8 mouse cellular contexts compared by ENCODE assay signal in the genomic region with DNA sequence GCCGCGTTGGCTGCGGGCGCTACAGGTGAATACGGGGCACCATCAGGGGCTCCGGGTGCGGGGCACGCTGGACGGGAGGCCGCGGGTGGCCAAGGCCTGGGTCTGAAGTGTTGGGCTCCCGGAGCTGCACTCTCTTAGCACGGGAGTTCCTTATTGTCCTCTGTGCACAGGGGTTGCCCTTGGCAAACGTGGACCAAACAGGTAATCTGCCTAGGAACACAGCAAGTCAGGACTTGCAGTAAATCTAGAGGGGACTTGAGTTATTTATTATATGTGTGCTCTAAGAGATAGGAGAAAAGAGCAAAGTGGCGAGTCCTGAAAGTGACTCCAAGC. TPM values are rescaled to one million over a fixed set of nuclear protein-coding genes. Genes with fewer than 3 reads are reported as not detected.
DNase-seq lines count a peak whose midpoint lies in the region; ATAC-seq and TF ChIP-seq lines count a peak whose summit lies in the region.

No protein-coding gene starts in this region.

- no peaks in the 10 kb centered on the region for H3K9me3 ChIP-seq in lung, embryonic 16.5 days (ENCODE audit: control insufficient read depth, low read length)
- no peaks in the 10 kb centered on the region for H3K9me3 ChIP-seq in limb, embryonic 11.5 days (ENCODE audit: control insufficient read depth, low read length)

- WGBS in lung, embryonic 16.5 days, result under 1% methylated on average over 15 of the region's 15 CpGs
- 1% methylated on average over 15 of the region's 15 CpGs for WGBS in limb, embryonic 11.5 days
- WGBS in small intestine, adult 2 months, result under 1% methylated on average over 15 of the region's 15 CpGs

- ATAC-seq in lung, embryonic 16.5 days (ENCODE audit: low read depth), result no peak
- no peak for ATAC-seq in limb, embryonic 11.5 days (ENCODE audit: insufficient number of reproducible peaks, low FRiP score, low TSS enrichment, low read depth)

- H3K36me3 ChIP-seq in lung, embryonic 16.5 days (ENCODE audit: control insufficient read depth, insufficient read depth, low read length), result peaks cover 10% of the 10 kb centered on the region; the same call in 1 of the 2 replicates
- H3K36me3 ChIP-seq in limb, embryonic 11.5 days (ENCODE audit: control insufficient read depth, insufficient read depth, low read length), result peaks cover 4% of the 10 kb centered on the region; the same call in 1 of the 2 replicates
- peaks cover 9% of the 10 kb centered on the region for H3K36me3 ChIP-seq in small intestine, adult 2 months (ENCODE audit: control insufficient read depth, insufficient read depth, low read length)

- peak overlapping the region; percentile 87 for H3K27ac ChIP-seq in lung, embryonic 16.5 days (ENCODE audit: low read length)
- H3K27ac ChIP-seq in embryonic fibroblast, embryonic 13.5 days (ENCODE audit: insufficient read depth, low read length), result no peak overlapping the region; the same call in 1 of the 2 replicates
- peak overlapping the region; percentile 51; the same call in 1 of the 2 replicates for H3K27ac ChIP-seq in limb, embryonic 11.5 days (replicated peaks; ENCODE audit: low read depth, low read length)
- H3K27ac ChIP-seq in small intestine, adult 2 months (ENCODE audit: insufficient read depth, low read depth, low read length), result peak overlapping the region; percentile 56

- intact Hi-C loops in gastrocnemius, postnatal 14 days (cut with DNase I; ENCODE audit: low total_unique reads), result no loop called here

- H3K9ac ChIP-seq in lung, embryonic 16.5 days (ENCODE audit: low read length), result peak overlapping the region; percentile 96
- peak overlapping the region; percentile 70 for H3K9ac ChIP-seq in limb, embryonic 11.5 days (ENCODE audit: low read length)

- H3K4me3 ChIP-seq in lung, embryonic 16.5 days (ENCODE audit: low read length), result peak overlapping the region; percentile 94
- peak overlapping the region; percentile 82 for H3K4me3 ChIP-seq in embryonic fibroblast, embryonic 13.5 days (ENCODE audit: insufficient read depth, low read length)
- peak overlapping the region; percentile 69 for H3K4me3 ChIP-seq in limb, embryonic 11.5 days (ENCODE audit: low read depth, low read length)
- H3K4me3 ChIP-seq in small intestine, adult 2 months (ENCODE audit: low read depth, low read length), result peak overlapping the region; percentile 75

- H3K4me2 ChIP-seq in lung, embryonic 16.5 days (ENCODE audit: low read depth, low read length), result peak overlapping the region; percentile 66
- peak overlapping the region; percentile 53 for H3K4me2 ChIP-seq in limb, embryonic 11.5 days (ENCODE audit: low read depth, severe bottlenecking)

- no peak for TF ChIP-seq CTCF in embryonic fibroblast, embryonic 13.5 days (IDR thresholded peaks at IDR 0.05; ENCODE audit: borderline replicate concordance, insufficient read depth, low read length)
- no peak for TF ChIP-seq CTCF in small intestine, adult 2 months (IDR thresholded peaks at IDR 0.05; ENCODE audit: extremely low read depth, insufficient read length, insufficient replicate concordance, low read depth, low read length)

- H3K4me1 ChIP-seq in lung, embryonic 16.5 days (replicated peaks; ENCODE audit: control insufficient read depth, insufficient read depth, low read length), result peaks cover 16% of the 10 kb centered on the region; the same call in 1 of the 2 replicates
- H3K4me1 ChIP-seq in embryonic fibroblast, embryonic 13.5 days (ENCODE audit: control insufficient read depth, insufficient read depth, low read length), result no peaks in the 10 kb centered on the region; the same call in 1 of the 2 replicates
- H3K4me1 ChIP-seq in limb, embryonic 11.5 days (ENCODE audit: control insufficient read depth, insufficient read depth, low read length), result 0 out of 2 replicates have a peak, but pooled peaks cover 2% of the 10 kb centered on the region
- peaks cover 3% of the 10 kb centered on the region; the same call in 1 of the 2 replicates for H3K4me1 ChIP-seq in small intestine, adult 2 months (ENCODE audit: control insufficient read depth, insufficient read depth, insufficient read length, low read length)

- DNase-seq in lung, postnatal 14 days, result no peak
- no peak for DNase-seq in limb, embryonic 11.5 days (ENCODE audit: low spot score)
- DNase-seq in gastrocnemius, postnatal 14 days, result no peak
- no peak for DNase-seq in left cerebral cortex, adult 8-10 months (ENCODE audit: low spot score in 2 of 2)
- no peak for DNase-seq in left cerebral cortex, adult 9 months (ENCODE audit: low spot score in 2 of 2)

- no peak for TF ChIP-seq POLR2A in embryonic fibroblast, embryonic 13.5 days (IDR thresholded peaks at IDR 0.05; ENCODE audit: low read depth, low read length)
- TF ChIP-seq POLR2A in small intestine, adult 2 months (IDR thresholded peaks at IDR 0.05; ENCODE audit: low read depth, low read length), result no peak

- H3K27me3 ChIP-seq in lung, embryonic 16.5 days (ENCODE audit: control insufficient read depth, insufficient read depth, low read depth, low read length), result no peaks in the 10 kb centered on the region
- no peaks in the 10 kb centered on the region for H3K27me3 ChIP-seq in limb, embryonic 11.5 days (ENCODE audit: control insufficient read depth, insufficient read depth, low read length)
- no peaks in the 10 kb centered on the region for H3K27me3 ChIP-seq in small intestine, adult 2 months (ENCODE audit: control insufficient read depth, insufficient read depth, low read length)

RNA-seq across cellular contexts. Expression of a gene that starts 0.4 kb away (rescaled TPM):
- 86.3 and 88.0 TPM in 2 replicates for polyA plus RNA-seq in lung, embryonic 16.5 days (2015; fragmentation: Nextera tagmentation; extraction: Ambion mirVana)
- 15.9 and 20.0 TPM in 2 replicates for polyA plus RNA-seq in embryonic fibroblast, embryonic 13.5 days (2011; ENCODE audit: insufficient read length, low read depth, missing spikeins)
- polyA plus RNA-seq in limb, embryonic 11.5 days (2014; fragmentation: Nextera tagmentation; extraction: Ambion mirVana), result 45.6 and 50.1 TPM in 2 replicates
- 9.5 and 10.6 TPM in 2 replicates for polyA plus RNA-seq in small intestine, adult 2 months (2012; rRNA removed)
- total RNA-seq in gastrocnemius, postnatal 14 days (2021), result 10 to 100 TPM; 61.5 to 73.1 TPM
- 10 to 100 TPM; 43.9 to 54.1 (median 48.2) TPM for total RNA-seq in left cerebral cortex, adult 8-10 months (2022)

RNA-seq across cellular contexts. Expression of a gene that starts 0.7 kb away (rescaled TPM):
- polyA plus RNA-seq in lung, embryonic 16.5 days (2015; fragmentation: Nextera tagmentation; extraction: Ambion mirVana), result 31.5 and 36.4 TPM in 2 replicates
- 32.7 and 34.9 TPM in 2 replicates for polyA plus RNA-seq in embryonic fibroblast, embryonic 13.5 days (2011; ENCODE audit: insufficient read length, low read depth, missing spikeins)
- 55.1 and 61.8 TPM in 2 replicates for polyA plus RNA-seq in limb, embryonic 11.5 days (2014; fragmentation: Nextera tagmentation; extraction: Ambion mirVana)
- polyA plus RNA-seq in small intestine, adult 2 months (2012; rRNA removed), result 0.09 TPM in 1 of 2 replicates, not detected in the other
- total RNA-seq in gastrocnemius, postnatal 14 days (2021), result 10 to 100 TPM; 12.4 to 16.6 TPM
- total RNA-seq in left cerebral cortex, adult 8-10 months (2022), result 10 to 100 TPM; 14.2 to 18.7 (median 16.9) TPM

RNA-seq across cellular contexts. Expression of a gene that starts 18.9 kb away (rescaled TPM):
- polyA plus RNA-seq in lung, embryonic 16.5 days (2015; fragmentation: Nextera tagmentation; extraction: Ambion mirVana), result 5.4 and 6.4 TPM in 2 replicates
- 5.6 and 5.7 TPM in 2 replicates for polyA plus RNA-seq in embryonic fibroblast, embryonic 13.5 days (2011; ENCODE audit: insufficient read length, low read depth, missing spikeins)
- polyA plus RNA-seq in limb, embryonic 11.5 days (2014; fragmentation: Nextera tagmentation; extraction: Ambion mirVana), result 7.6 and 8.7 TPM in 2 replicates
- 0.67 and 1.2 TPM in 2 replicates for polyA plus RNA-seq in small intestine, adult 2 months (2012; rRNA removed)
- 1 to 10 TPM; 6.0 to 6.1 TPM for total RNA-seq in gastrocnemius, postnatal 14 days (2021)
- 10 to 100 TPM; 13.0 to 13.6 (median 13.3) TPM for total RNA-seq in left cerebral cortex, adult 8-10 months (2022)

Comparison
In these comparisons a context has a peak if more than half of its experiments do, and no peak if none do; other contexts are left out.
1. RNA of a gene that starts 0.7 kb away (polyA plus RNA-seq): 55.1 to 61.8 TPM in limb, embryonic 11.5 days, 31.5 to 36.4 TPM in lung, embryonic 16.5 days and 32.7 to 34.9 TPM in embryonic fibroblast, embryonic 13.5 days; 0.09 TPM in small intestine, adult 2 months; every median in the first group is over 10 times any median in the second.
2. Peak in every context shown above with its lines, with median percentiles within 50 percentile points of each other: H3K4me3 ChIP-seq.